39 mouse cellular contexts compared by ENCODE assay signal in the genomic region with DNA sequence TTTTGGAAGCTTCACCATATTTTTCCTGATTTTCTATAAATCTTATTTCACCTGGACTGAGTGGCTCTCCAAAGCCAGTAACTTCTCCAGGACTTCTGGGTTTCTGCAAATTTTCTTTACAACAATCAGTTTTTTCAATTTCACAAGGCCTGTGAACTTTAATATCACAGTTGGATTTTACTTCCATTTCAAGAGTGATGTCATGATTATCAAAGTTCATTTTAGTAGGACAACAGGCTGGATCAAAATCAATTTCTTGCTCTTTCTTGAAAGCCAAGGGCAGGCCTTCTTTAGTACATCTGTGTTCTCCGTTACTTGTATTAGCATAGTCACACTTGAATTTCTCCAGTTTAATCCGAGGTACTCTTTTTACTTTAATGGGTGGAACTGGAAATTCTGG. TPM values are rescaled to one million over a fixed set of nuclear protein-coding genes. Genes with fewer than 3 reads are reported as not detected.
"Had no signal": no experiment of that assay in that cellular context is flagged by ENCODE, and none has a peak within 500 bp of the region (broad histone marks: within the 10 kb centered on the region; RNA-seq: fewer than 3 reads in every experiment).

No protein-coding gene starts in this region.

- H3K4me1 ChIP-seq: heart, embryonic 12.5 days; heart, embryonic 15.5 days; hindbrain, embryonic 10.5 days; hindbrain, embryonic 12.5 days; hindbrain, embryonic 13.5 days; hindbrain, embryonic 15.5 days; intestine, embryonic 15.5 days; kidney, embryonic 15.5 days had no signal

- H3K9me3 ChIP-seq: heart, embryonic 12.5 days; heart, embryonic 13.5 days; heart, embryonic 15.5 days; hindbrain, embryonic 10.5 days; hindbrain, embryonic 12.5 days; hindbrain, embryonic 13.5 days; hindbrain, embryonic 15.5 days; intestine, embryonic 15.5 days; kidney, embryonic 15.5 days had no signal

- H3K27me3 ChIP-seq: heart, embryonic 12.5 days; heart, embryonic 13.5 days; heart, embryonic 15.5 days; hindbrain, embryonic 12.5 days; hindbrain, embryonic 13.5 days; hindbrain, embryonic 15.5 days; intestine, embryonic 15.5 days; kidney, embryonic 15.5 days had no signal

- ATAC-seq: hindbrain, embryonic 16.5 days; hindbrain, postnatal 0 days; inflammation-experienced regulatory T-cells, adult 6 months; intestine, embryonic 15.5 days; intestine, embryonic 16.5 days; intestine, postnatal 0 days had no signal

- H3K36me3 ChIP-seq: heart, embryonic 12.5 days; heart, embryonic 15.5 days; hindbrain, embryonic 13.5 days; hindbrain, embryonic 15.5 days; intestine, embryonic 15.5 days had no signal

- DNase-seq: heart, postnatal 10 days; heart, postnatal 14 days; heart, postnatal 36 days; heart, postnatal 4 days; kidney, adult 11 months; kidney, adult 18-20 months; kidney, adult 2 months; kidney, adult 8-10 months; kidney, adult 9 months; kidney, postnatal 10 days; kidney, postnatal 14 days; kidney, postnatal 25 days; kidney, postnatal 36 days; kidney, postnatal 4 days; layer of hippocampus, adult 9-11 months; layer of hippocampus, postnatal 36 days had no signal

- H3K27ac ChIP-seq: heart, embryonic 13.5 days; heart, embryonic 15.5 days; hindbrain, embryonic 10.5 days; hindbrain, embryonic 12.5 days; hindbrain, embryonic 13.5 days; hindbrain, embryonic 14.5 days; hindbrain, embryonic 15.5 days; intestine, embryonic 15.5 days; kidney, embryonic 15.5 days; kidney, postnatal 0 days; layer of hippocampus, adult 2 months; left cerebral cortex, adult 2 months had no signal

- H3K9ac ChIP-seq: heart, embryonic 12.5 days; heart, embryonic 13.5 days; heart, embryonic 15.5 days; hindbrain, embryonic 12.5 days; hindbrain, embryonic 13.5 days; hindbrain, embryonic 14.5 days; hindbrain, embryonic 15.5 days; intestine, embryonic 15.5 days; kidney, embryonic 15.5 days had no signal

- H3K4me3 ChIP-seq: heart, embryonic 12.5 days; heart, embryonic 13.5 days; heart, embryonic 15.5 days; hindbrain, embryonic 10.5 days; hindbrain, embryonic 12.5 days; hindbrain, embryonic 13.5 days; hindbrain, embryonic 15.5 days; intestine, embryonic 15.5 days; kidney, embryonic 15.5 days; layer of hippocampus, adult 2 months; left cerebral cortex, adult 2 months had no signal

RNA-seq across cellular contexts. Expression of a gene that starts 56.3 kb away (rescaled TPM):
- total RNA-seq: hematopoietic stem cell, adult 5-6 weeks; hindbrain, postnatal 0 days had no signal
- polyA plus RNA-seq: hindbrain, embryonic 12.5 days; hindbrain, embryonic 13.5 days; hindbrain, embryonic 14.5 days; hindbrain, embryonic 15.5 days; hindbrain, embryonic 16.5 days; hindbrain, postnatal 0 days; inflammation-experienced regulatory T-cells, adult 6 months; intestine, embryonic 14.5 days; intestine, embryonic 15.5 days; intestine, embryonic 16.5 days; kidney, adult 2 months; kidney, embryonic 14.5 days; kidney, embryonic 15.5 days; kidney, embryonic 16.5 days; kidney, postnatal 0 days; large intestine, adult 2 months had no signal
